Mouse (Mus musculus) brown adipose tissue, adult 24 weeks (tissue): ENCODE measurements at regions not wholly inside any gene's neighbourhood (a gene's known extent, or its start where the extent isn't known, plus 50 kb on each side); places are given as distances from the start of the nearest gene placed in this dataset.

Experiments
- H3K27ac ChIP-seq: fragments of 200-500 bp; replicated peaks from 2 replicates; pipeline ENCODE4 v1.5.1; 2012; ENCODE audit warnings: low read depth, mild to moderate bottlenecking, low read length
- H3K4me1 ChIP-seq: fragments of 200-500 bp; 2 replicates; pipeline ENCODE4 v1.6.1; 2012; ENCODE audit warnings: low read length, mixed read lengths; ENCODE audit not compliant: control insufficient read depth, insufficient read depth, insufficient read length
- H3K4me3 ChIP-seq: fragments of 200-500 bp; 2 replicates; pipeline ENCODE4 v1.5.1; 2012; ENCODE audit warnings: low read depth, mild to moderate bottlenecking, low read length, moderate library complexity; ENCODE audit not compliant: insufficient read depth

DNA sequence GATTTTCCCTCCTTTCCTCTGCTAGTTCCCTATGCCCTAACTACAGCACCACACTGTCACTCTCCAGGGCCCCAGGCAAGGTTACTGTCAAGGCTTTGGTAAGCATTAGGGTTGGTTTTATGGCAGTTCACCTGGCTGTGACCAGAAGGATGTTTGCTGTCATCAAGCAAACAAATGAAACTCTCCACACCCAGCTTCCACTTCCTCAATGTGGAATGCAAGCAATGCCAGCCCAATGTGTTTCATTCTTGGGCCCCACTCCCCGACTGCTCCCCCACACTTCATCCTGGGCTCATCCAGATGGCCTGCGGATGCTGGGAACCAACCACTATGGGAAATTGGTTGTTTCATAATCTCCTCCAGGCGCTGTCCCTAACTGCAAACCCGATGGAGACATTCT, 85.7 kb downstream of the Ier5 start:
- no peak overlapping the region for H3K4me3 ChIP-seq
- H3K27ac ChIP-seq: no peak overlapping the region
- no peaks in the 10 kb centered on the region for H3K4me1 ChIP-seq

DNA sequence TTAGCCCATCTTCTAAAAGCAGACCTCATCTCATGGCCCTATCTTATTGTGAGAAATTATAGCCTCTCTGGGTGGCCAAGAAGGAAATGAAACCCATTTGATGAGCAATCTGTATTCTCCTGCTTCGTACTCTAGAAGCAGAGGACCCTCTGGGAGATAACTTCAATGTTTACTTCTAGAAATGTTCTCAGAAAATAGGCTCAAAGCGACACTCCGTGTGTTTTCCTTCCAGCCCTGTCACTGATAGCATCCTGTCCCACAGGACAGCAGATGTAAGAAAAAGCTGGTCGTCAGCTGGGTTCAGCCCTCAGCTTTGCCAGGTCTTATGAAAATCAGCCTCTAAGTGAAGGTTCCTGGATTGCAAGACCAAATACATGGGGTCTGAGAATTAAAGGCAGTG, 86.1 kb downstream of the Ier5 start:
- Histone ChIP-seq H3K4me3 (no peak overlapping the region), H3K4me1 (no peaks in the 10 kb centered on the region), H3K27ac (no peak overlapping the region)

GRCm38 (mm10) chr1:155006539-155007486, 92.6 kb downstream of the Ier5 start:
- no peak overlapping the region for H3K27ac ChIP-seq
- no peaks in the 10 kb centered on the region for H3K4me1 ChIP-seq
- H3K4me3 ChIP-seq: no peak overlapping the region

GRCm38 (mm10) chr1:155006099-155006498, 93.3 kb downstream of the Ier5 start:
- Histone ChIP-seq H3K4me3 (no peak overlapping the region), H3K27ac (no peak overlapping the region), H3K4me1 (no peaks in the 10 kb centered on the region)

GRCm38 (mm10) chr1:155000301-155000700, 99.1 kb downstream of the Ier5 start:
- no peak overlapping the region for H3K4me3 ChIP-seq
- H3K4me1 ChIP-seq: no peaks in the 10 kb centered on the region
- H3K27ac ChIP-seq: no peak overlapping the region

DNA sequence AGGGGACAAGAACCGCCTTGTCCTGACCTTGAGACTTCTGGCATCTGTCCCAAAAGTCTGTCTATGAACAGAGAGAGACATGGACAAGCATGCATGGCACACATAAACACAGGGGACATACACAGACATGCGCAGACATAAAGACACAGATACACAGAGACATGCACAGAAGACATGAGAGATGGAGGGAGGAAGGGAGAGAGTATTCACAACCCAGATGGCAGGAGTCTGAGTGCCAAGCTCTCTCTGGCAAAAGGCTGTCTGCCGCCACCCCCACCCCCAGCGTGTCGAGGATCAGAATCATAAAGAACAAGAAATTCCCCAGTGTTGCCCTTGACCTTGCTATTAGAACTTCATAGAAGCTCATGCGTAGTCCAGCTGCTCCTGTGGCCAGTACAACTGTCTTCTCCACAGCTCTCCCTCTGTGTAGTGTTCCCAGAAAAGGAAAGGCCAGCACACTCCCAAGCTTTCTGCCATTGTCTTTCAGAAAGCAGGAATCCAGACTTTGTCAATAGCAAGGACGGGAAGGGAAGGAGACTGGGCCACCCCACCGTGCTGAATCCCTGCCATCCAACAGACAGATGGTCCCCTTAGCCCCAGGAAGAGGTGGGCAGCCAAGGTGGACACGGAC, 99.8 kb downstream of the Ier5 start:
- Histone ChIP-seq H3K27ac (no peak overlapping the region), H3K4me3 (no peak overlapping the region), H3K4me1 (no peaks in the 10 kb centered on the region)

GRCm38 (mm10) chr1:154995778-154996390, 103.6 kb downstream of the Ier5 start:
- no peaks in the 10 kb centered on the region for H3K4me1 ChIP-seq
- H3K4me3 ChIP-seq: no peak overlapping the region
- H3K27ac ChIP-seq: no peak overlapping the region

DNA sequence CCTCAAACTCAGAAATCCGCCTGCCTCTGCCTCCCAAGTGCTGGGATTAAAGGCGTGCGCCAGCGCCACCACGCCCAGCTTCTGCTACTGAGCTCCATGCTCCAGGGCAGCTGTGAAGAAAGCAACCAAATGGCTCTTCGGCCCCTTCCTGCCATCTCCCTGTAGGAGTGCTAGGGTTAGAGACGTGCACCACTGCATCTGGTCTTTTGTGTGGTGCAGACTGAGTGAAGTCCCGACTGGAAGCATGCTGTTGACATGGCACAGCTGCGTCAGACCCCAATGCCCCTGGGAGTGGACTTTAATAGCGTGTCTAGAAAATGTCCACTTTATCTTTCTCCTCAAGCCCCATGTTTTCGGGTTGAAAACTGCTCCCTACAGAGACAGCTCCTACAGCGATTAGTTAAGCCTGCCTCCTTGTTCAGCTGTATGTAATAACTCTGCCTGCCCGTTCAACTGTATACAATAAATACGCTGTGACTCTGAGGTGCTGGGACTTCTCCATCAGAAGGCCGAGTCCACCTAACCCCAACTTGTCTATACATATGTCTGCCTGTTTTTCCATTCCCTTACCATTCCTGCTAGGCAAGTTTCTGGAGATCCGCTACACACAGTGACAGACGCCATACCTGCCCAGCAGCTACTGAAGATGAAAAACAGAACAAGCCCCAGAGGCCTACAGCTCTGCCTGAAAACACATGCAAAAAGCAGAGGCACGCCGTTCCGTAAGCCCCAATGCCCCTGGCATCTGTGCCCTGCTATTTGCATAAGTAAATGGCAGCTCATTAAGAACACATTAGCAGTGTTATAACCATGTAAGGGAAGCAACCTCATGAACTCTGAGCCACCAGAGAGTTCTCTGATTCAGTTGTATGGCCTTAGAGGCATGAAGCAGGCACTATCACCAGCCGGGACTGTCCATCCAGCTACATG, 105.2 kb downstream of the Ier5 start:
- Histone ChIP-seq H3K4me3 (no peak overlapping the region), H3K27ac (no peak overlapping the region), H3K4me1 (no peaks in the 10 kb centered on the region)

DNA sequence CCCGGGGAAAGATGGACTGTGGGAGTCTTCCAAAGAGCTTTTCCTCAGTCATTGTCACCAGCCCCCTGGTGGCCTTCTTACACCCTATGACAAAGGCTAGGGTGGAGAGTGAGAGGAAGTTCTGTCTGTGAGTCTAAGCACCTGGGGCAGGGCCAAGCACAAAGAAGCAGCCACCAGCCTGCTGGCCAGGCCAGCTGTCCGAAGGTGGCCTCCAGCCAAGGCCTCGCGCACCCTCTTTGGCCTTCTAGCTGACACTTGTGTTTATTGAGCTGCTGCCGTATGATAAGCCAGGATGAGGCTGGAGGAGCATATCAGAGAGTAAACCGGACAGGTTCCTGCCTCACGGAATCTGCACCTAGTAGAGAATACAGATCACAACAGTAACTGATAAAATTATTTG, 99.0 kb upstream of the Cacna1e start:
- Histone ChIP-seq H3K4me3 (no peak overlapping the region), H3K4me1 (no peaks in the 10 kb centered on the region), H3K27ac (no peak overlapping the region)

DNA sequence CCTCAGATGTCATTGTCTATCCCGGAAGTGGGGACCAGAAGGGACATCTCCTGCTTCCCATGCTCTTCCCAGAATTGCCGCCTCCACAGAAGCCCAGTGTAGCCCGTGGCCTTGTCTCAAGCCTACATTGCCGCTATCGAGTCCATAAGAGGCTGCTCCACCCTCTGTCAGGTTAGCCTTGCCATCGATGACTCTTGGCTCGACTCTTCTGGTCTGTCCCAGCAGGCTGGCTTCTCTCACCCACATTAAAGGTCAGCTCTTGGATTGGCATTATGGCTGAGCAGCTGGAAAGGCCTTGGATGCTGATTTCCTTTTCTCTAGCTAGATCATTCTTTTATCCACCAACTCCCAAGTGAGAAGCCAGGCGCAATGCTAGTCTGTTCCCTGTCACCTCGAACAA, 98.5 kb upstream of the Cacna1e start:
- H3K4me3 ChIP-seq: no peak overlapping the region
- H3K4me1 ChIP-seq: no peaks in the 10 kb centered on the region
- no peak overlapping the region for H3K27ac ChIP-seq

DNA sequence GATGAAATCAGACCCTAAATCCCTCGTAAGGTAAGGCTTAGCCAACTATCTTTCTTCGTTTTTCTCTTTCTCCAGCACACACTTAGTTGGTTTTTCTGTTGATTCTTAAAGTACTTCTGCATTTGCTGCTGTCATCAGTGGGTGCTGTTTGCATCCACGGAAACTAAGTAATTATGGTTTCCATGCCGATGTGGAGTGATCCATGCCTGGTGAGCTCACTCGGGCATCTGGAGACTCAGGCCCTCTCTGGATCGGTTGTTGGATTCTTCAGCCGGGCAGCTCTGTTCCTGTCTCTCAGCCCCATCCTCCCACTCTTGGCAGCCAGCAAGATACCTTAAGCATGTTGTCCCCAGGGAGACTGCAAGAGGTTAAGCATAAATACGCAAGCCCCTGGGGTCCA, 97.4 kb upstream of the Cacna1e start:
- Histone ChIP-seq H3K4me1 (no peaks in the 10 kb centered on the region), H3K27ac (no peak overlapping the region), H3K4me3 (no peak overlapping the region)

GRCm38 (mm10) chr1:154975732-154976131, 91.4 kb upstream of the Cacna1e start:
- Histone ChIP-seq H3K27ac (no peak overlapping the region), H3K4me3 (no peak overlapping the region)

GRCm38 (mm10) chr1:154961271-154961670, 77.0 kb upstream of the Cacna1e start:
- Histone ChIP-seq H3K4me1 (no peaks in the 10 kb centered on the region), H3K4me3 (no peak overlapping the region), H3K27ac (no peak overlapping the region)

More at GRCm38 (mm10) chr1:154975732-154976131, 91.4 kb upstream of the Cacna1e start:
- no peaks in the 10 kb centered on the region for H3K4me1 ChIP-seq

DNA sequence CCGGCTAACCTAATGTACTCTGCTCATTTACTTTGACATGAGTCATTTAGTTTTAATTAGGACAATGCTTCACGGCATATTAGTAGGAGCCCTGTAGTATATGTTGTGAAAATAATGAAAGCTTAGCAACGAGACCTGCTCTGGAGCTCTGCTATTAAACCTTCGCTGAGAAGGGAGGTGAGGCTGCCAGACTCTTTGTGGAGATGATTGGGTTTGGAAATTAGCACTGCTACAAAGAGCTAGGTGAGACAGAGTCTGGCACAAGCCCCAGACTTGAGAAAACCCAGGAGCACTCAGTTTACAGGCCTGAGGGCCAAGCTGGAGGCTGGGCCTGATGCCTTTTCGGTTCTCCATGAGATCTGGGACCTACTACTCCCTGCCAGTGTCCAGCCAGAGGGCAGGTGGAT, 72.3 kb upstream of the Cacna1e start:
- Histone ChIP-seq H3K4me3 (no peak overlapping the region), H3K4me1 (no peaks in the 10 kb centered on the region), H3K27ac (no peak overlapping the region)

- Histone ChIP-seq H3K4me1 (no peaks in the 10 kb centered on the region), H3K4me3 (no peak overlapping the region), H3K27ac (no peak overlapping the region)
Observed at GRCm38 (mm10) chr1:154952679-154953078, 68.4 kb upstream of the Cacna1e start.
